Mouse (Mus musculus): ENCODE measurements around the gene Pon3.

Gene Pon3

GRCm38 (mm10) chr6:5255722-5256451 is at the start of gene Pon3:
Gene Pon3, minus strand, starts transcription at chr6:5256286.
- DNase-seq = no peak

GRCm38 (mm10) chr6:5304956-5305355 is 48.9 kb upstream of the Pon3 start:
- no peak for DNase-seq

- DNase-seq = no peak
Measured at GRCm38 (mm10) chr6:5300629-5301028, 44.5 kb upstream of the Pon3 start.

- no peak for DNase-seq
Measured at GRCm38 (mm10) chr6:5299561-5299960, 43.5 kb upstream of the Pon3 start.

- DNase-seq = no peak
Measured at GRCm38 (mm10) chr6:5298092-5298554, 42.0 kb upstream of the Pon3 start, which contains the start of gene Pon2. Gene Pon2, minus strand, starts transcription at chr6:5298455.

DNA sequence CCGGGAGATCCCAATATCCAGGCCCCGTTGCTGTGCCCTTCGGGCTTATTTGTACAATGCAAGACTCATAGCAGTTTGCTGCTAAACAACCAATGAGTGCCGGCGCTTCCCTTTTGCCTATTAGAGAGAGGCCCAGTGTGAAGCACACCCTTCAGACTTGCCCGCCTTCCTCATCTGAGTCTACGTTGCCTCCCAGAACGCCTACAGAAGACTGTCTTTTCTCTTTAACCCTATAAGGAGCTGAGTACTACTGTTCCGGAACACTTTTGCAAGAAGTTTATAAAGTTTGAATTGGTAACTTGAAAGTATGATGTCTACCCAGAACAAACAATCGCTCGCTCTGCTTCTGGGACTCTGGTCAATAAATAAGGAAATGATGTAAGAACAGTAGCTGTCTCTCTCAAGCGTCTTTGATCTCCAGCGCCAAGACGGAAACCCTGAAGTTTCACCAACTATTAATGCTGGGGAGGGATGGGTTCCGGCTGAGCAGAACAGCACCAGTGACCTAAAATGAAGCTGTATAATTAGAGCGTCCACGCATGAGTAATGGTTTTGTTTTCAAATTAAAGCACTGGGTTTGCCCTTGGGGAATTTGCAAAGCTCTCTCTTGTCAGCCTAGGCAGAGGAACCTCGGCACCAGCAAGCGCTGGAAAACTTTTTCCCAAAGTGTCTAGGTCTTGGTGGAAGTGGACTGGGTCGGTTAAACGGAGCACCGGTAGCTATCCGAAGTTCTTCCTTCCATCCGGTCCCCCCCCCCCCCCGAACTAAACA is 41.4 kb upstream of the Pon3 start:
- no peak for DNase-seq

DNA sequence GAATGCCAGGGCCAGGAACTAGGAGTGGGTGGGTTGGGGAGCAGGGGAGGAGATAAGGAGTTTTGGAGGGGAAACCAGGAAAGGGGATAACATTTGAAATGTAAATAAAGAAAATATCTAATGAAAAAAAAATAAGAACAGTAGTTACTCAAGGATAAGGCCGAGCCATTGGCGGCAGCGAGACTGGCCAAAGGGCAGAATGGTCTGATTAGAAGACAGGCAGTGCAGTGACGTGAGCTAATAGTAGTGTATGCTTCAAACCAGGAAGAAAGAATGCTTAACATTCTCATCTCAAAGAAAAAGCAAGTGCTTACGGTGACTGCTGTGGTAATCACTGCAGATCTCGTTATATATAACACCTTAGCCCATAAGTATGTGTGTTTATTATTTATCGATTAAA is 40.0 kb upstream of the Pon3 start:
- no peak for DNase-seq

DNA sequence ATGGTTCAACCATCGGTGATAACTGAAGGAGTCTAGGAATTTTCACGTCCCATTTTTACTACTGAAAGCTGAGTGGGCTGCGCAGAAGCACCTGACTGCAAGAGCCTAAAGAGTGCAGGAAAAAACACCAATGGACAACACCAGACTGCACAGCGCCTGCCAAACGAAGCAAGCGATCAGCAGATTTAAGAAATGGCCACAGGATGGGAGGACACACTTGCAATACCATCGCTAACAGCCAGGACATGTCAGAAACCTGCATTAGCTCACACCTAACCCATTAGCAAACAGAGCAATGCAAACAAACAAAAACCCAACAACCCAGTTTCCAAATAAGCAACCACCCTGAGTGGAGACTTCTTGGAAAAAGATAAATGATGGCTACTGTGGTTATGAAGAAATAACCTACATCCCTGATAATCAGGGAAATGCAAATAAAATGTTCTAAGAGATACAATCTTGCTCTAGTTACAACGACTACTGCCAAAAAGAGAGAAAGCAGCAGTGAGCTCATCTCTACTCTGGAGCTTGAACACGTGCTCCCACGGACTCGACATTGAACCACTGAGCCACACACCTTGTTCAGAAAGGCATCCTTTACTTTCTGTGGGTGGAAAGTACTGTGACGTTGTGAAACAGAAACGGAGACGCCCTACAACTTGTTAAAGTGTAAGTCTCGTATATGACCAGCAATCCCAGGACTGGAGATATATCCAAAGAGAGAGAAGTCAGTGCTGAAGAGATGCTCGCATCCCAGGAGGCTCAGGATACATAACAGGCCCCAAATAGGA is 38.8 kb upstream of the Pon3 start:
- DNase-seq = no peak

GRCm38 (mm10) chr6:5292841-5293240 is 36.8 kb upstream of the Pon3 start:
- no peak for DNase-seq

- DNase-seq = no peak
Measured at GRCm38 (mm10) chr6:5291450-5291849, 35.4 kb upstream of the Pon3 start.

DNA sequence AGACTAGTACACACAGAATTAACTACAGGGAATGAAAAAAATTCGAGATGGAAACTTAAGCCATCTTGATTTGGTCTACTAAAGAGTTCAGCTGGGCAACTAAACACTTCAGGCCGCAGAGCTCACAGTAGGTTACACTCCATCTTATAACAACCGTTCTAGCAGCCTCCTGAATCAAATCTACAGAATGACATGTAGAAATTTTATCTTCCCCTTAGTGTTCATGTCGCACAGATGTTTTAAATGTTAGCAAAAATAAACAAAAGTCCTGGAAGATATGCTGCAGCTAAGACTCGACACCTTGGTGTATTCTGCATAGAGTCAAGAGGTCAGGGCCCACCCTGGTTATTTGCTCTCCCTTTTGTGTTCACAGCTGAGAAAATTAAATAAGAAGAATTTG is 31.8 kb upstream of the Pon3 start:
- no peak for DNase-seq

DNA sequence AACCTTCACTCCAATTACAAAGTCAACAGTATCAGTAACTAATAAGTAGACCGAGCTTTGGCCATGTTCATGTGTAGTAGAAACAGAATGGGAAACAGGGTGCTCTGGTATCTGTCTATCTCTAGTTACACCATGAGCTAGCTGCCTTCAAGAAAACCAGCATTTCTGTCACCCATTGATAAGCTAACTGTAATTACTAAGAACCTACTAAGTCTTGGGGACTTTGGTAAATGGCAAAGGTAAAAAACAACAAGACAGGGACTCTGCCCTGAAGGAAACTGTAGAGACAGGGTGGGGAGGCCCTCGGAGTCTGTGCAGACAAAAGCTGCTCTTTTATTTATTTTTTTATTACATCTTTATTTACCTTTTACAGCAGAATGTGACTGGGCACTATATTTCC is 31.3 kb upstream of the Pon3 start:
- DNase-seq = no peak

DNA sequence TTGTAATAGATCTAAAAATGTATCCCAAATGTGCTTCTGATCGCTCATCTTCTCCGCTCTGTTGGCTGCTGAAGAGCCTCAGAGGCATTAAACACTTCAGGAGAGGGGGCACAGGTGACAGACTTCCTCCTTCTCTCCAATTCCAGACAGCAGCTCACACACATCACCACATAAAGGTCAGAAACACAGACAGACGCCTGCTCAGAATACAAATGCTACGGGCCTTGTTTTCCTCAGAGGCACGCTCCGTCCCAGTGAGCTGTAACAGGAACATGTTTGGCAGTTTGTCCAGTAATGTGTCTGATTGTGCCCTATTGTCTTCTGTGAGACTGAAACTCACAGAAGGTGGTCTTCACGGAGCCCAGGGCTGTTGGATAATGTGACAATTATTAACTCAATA is 26.3 kb upstream of the Pon3 start:
- no peak for DNase-seq

DNA sequence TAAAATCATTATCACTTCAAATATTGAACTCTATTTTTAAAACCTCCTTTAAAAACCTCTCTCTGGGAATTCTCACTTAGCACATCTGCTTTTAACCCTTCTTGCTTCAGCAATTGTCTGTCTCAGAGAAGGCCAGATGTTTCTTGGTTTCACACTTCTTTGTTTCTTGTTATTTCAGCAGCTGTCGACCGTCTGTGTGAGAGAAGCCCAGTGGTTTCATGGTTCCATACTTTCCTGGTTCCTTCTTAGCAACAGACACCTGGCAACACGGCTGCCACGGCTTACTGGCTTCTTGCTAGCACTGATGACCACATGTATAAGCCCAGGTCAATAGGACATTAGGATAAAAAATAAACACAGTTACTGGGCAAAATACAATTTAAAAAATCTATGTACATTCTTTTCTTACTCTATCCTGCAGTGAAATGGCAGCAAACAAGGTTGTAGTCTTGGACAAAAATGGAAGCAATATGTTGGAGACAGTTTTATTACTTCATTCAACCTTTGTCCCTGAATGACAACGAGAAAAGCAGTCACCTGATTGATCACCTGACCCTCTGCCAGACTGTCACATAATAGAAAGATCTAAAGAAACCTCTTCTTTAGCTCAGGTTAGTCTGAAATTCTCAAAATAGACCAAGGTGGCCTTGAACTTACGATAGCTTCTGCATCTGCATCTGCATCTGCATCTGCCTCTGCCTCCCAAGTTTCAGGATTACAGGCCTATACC is 24.7 kb upstream of the Pon3 start:
- DNase-seq = no peak

- no peak for DNase-seq
Measured at GRCm38 (mm10) chr6:5277972-5278371, 21.9 kb upstream of the Pon3 start.

DNA sequence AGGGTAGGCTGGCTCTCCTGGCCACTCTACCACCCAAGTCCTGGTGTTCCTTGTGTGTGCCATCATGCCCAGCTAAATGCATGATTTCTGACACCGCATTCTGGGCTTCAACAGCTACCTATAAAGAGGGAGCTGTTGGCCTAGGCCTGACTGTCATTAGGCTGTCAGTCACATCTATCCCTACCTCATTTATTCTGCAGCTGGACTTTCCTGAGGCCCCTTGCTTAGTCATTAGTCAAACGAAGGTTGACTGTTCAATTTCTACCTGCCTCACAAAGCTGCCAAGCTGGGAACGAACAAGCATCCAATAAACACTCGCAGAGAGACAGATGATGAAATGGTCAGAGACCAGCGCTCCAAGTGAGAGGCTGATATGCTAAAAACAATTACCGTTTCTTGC is 13.6 kb upstream of the Pon3 start:
- no peak for DNase-seq

DNA sequence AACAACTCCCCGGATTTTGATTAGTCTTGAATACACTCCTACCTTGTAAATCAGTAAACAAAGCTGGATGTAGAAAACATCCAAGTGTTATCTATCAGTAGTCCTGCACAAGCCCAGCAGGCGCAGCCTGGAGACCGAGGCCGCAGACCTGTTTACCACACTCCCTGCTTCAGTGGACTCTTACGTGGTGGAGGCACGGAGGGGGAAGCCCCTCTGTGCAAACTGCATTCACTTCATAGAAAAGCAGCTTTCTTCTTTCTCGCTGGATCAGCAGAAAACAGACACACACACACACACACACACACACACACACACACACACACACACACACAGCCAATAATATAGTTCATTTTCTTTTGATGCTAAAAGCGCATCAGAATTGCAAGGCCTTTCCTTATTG is 8.7 kb upstream of the Pon3 start:
- DNase-seq = no peak

- no peak for DNase-seq
Measured at GRCm38 (mm10) chr6:5263250-5263999, 7.3 kb upstream of the Pon3 start.

DNA sequence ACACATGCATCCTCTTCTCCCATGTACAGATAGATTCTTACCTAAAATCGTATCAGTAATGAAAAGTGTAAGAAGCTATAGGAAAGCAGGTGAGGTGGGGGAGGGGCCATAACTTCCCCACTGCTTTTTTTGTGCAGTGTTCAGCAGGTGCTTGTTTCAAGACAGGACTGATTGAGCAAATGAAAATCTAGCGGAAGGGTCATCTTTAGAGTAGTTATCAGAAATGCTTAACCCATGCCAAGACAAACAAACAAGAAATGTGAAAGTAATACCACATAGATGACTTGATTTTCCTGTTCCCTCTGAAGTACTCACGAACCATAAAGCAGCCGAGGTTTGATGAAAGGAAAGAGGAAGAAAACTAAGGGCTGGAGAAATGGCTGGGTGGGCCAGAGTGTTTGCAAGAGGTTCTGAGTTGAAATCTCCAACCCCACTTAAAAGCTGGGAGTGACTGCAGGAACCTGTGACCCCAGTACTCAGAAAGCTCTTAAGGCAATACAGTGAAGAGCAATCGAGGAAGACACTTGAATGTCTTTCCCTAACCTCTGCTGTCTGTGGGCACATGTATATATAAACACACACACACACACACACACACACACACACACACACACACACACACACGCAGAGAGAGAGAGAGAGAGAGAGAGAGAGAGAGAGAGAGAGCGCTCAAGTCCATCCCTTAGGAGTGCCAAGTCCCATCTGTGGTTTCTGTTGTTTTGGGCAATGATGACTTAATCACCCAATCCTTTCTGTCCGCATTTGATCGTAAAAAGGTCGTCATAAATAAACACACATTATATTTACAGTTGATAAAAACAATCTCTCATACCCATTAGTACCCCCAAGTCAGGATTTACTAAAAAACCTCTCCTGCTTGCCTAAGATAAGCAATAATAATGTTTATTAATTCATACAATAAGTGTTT is 6.5 kb upstream of the Pon3 start:
- DNase-seq = no peak

- DNase-seq = no peak
Measured at GRCm38 (mm10) chr6:5255291-5255690, 795 bp downstream of the Pon3 start.

- DNase-seq = no peak
Measured at GRCm38 (mm10) chr6:5254869-5255268, 1.2 kb downstream of the Pon3 start.

All from cerebellum, adult 9-10 months (tissue).